Mouse (Mus musculus) bone marrow macrophage, adult 2 months (primary cell): Measurements from ENCODE around the gene Gm20431. TPM values are rescaled to one million over a fixed set of nuclear protein-coding genes. Genes with fewer than 3 reads are reported as not detected.

Experiments
- H3K27ac ChIP-seq: 2 replicates; pipeline ENCODE4 v1.5.1; 2012; ENCODE audit warnings: low read depth, low read length; ENCODE audit not compliant: insufficient read depth
- H3K4me1 ChIP-seq: 2 replicates; pipeline ENCODE4 v1.6.1; 2012; ENCODE audit warnings: low read length; ENCODE audit not compliant: control insufficient read depth, insufficient read depth
- H3K4me3 ChIP-seq: 2 replicates; pipeline ENCODE4 v1.5.1; 2012; ENCODE audit warnings: mild to moderate bottlenecking, low read length, moderate library complexity; ENCODE audit not compliant: insufficient read depth
- CTCF ChIP-seq: IDR thresholded peaks from 2 replicates; pipeline ENCODE4 v1.5.1; 2012; ENCODE audit warnings: low read depth, mild to moderate bottlenecking, low read length, moderate library complexity
- POLR2A ChIP-seq: IDR thresholded peaks from 2 replicates; pipeline ENCODE4 v1.6.1; 2012; ENCODE audit warnings: mild to moderate bottlenecking, low read depth, low read length, borderline replicate concordance
- polyA plus RNA-seq: library from polyadenylated mRNA; stranded (reverse); fragments of >200 nt; gene quantifications from 2 replicates; pipeline ENCODE4 v1.2.4, GENCODE M21; 2012; ENCODE audit not compliant: missing spikeins, insufficient read depth, insufficient read length

The Gm20431 gene
- polyA plus RNA-seq, 1 experiment: 13.5 TPM

DNA sequence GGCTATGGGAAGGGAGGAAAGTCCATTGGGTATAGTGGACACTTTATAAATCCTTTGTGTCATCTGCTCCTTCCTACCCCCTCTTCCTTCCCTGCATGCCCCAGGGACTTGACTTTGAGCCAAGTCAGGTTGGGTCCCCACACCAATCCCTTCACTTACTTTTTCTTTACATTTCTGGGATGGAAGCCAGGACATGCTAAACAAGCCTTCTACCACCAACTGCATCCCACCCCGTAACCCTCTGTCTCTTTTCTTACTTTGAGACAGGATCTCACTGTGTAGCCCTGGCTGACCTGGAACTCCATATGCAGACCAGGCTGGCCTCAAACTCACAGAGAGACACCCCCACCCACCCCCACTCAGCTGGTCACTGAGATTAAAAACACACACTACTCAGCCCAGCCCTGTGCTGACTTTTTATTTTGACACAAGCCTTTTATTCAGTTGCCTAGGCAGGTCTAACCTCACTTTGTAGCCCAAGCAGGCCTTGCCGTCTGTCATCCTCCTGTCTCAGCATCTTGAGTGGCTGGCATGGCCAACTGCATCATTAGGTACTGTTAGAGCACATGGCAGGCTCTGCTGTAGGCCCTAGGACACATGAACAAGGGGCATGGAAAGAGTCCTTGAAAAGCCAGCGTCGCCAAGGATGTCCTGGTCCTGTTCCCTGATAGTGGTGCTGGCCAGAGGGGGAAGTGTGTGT, 67.6 kb downstream of the Gm20431 start:
- no peak overlapping the region for H3K4me3 ChIP-seq
- no peak overlapping the region for H3K27ac ChIP-seq
- H3K4me1 ChIP-seq: peaks cover 2% of the 10 kb centered on the region
- no peak for TF ChIP-seq POLR2A
- TF ChIP-seq CTCF: no peak

DNA sequence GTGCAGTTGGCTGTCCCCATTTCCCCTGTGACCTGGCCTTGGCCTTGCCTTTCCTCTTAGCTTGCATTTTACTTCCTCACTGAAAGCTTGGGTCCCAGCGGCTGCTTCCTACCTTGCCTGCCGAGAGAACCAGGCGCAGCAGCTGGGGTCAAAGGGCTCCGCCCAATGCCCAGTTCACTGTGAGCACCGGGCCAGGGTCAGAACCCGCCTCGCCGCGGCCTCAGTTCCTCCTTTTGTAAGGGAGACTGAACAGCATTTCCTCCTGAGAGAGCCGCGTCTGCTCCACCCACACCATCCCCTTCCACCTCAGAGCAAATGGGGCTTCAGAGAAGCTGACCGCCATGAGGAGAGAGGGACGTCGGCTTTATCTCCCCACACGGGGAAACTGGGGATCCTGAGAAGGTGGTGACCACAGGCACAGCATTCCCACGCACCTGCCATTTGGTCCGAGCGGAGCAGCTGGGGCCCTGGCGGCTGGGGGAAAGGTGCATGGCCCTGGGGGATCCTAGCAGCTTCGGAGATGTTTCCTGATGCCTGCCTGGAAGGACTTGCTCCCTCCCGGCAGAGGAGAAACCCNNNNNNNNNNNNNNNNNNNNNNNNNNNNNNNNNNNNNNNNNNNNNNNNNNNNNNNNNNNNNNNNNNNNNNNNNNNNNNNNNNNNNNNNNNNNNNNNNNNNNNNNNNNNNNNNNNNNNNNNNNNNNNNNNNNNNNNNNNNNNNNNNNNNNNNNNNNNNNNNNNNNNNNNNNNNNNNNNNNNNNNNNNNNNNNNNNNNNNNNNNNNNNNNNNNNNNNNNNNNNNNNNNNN, 72.3 kb downstream of the Gm20431 start:
- peaks cover 14% of the 10 kb centered on the region for H3K4me1 ChIP-seq
- peak overlapping the region; percentile 75 for H3K4me3 ChIP-seq
- peak overlapping the region; percentile 91 for H3K27ac ChIP-seq
- TF ChIP-seq POLR2A: no peak; the same call in 1 of the 2 replicates
- no peak for TF ChIP-seq CTCF

DNA sequence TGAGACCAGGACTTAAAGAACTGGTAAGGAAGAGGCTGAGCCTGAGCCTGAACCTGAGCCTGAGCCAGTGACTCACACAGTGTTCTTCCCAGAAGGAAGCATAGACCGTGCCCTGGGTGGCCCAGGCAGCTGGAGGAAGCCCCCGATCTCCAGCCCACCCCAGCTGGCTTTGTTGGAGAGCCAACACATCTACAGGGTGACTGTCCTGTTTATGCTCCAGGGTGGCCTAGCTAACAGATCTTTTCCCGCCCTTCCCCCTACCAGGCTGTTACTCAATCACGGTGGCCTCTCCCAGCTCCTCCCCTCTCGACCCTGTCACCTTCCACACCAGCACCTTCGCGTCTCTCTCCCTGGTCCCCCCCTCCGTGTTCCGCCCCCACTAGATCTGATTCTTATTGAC, 74.3 kb downstream of the Gm20431 start:
- Histone ChIP-seq H3K4me1 (peaks cover 14% of the 10 kb centered on the region), H3K4me3 (no peak overlapping the region)

GRCm38 (mm10) chr2:167586041-167586440, 75.3 kb downstream of the Gm20431 start:
- no peak overlapping the region for H3K4me3 ChIP-seq
- H3K27ac ChIP-seq: no peak overlapping the region
- peaks cover 14% of the 10 kb centered on the region for H3K4me1 ChIP-seq
- TF ChIP-seq POLR2A (no peak), CTCF (no peak)

More for the DNA sequence above, 74.3 kb downstream of the Gm20431 start:
- H3K27ac ChIP-seq: no peak overlapping the region
- no peak for TF ChIP-seq POLR2A
- no peak for TF ChIP-seq CTCF

DNA sequence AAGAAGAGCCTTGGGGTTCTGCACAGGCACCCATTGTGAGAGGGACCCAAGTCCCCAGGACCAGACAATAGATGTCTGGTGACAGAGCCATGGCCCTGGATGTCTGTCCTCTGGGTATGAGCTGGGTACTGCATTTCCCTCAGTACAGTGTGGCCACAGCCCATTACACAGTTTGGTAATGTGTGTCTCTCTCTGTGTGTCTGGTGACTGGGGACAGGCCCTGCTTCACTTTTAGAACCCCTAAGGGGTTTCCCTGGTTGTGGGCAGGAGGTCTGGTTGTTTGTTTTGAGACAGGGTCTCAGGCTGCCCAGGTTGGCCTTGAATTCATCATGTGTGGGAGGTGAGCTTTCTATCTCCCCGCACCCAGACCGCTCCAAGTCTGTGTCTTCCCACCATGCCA, 76.0 kb downstream of the Gm20431 start:
- H3K4me3 ChIP-seq: no peak overlapping the region
- peaks cover 14% of the 10 kb centered on the region for H3K4me1 ChIP-seq
- no peak for TF ChIP-seq CTCF
- TF ChIP-seq POLR2A: no peak
- H3K27ac ChIP-seq: no peak overlapping the region

DNA sequence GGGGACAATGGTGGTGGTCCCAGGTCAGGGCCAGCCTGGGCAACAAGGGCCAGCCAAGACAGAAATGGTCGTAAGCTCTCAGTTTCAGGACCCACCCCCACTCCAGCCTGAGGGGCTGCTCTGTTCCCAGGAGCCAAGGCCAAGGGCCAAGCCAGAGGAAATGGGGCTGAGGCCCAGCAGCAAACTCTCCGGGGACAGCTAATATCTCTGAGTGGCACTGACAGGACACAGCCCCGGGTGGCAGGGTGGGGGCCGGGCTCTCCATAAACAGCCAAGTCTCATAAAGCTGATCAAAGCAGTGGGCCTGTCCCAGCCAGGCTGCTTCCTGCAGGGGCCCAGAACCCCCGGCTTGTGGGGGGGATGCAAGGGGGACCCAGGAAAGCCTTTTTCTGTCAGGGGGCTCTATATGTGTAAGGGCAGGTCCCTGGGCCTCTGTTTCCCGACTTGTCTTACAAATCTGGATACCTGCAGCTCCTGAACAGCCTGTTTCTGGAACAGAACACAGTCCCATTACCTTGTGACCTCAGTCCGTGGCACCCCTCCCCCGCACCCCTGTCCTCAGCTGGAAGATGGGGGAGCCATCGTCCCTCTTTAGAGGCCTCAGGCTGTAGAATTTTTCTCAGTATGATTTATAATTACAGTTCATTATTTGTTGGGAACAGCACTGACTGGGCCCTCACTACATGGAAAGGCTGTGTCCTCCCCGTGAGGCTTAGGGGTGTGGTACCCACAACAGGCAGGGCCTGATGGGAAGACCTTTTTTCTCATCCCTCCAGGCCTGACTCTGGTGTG, 77.9 kb downstream of the Gm20431 start:
- no peak overlapping the region for H3K4me3 ChIP-seq
- peaks cover 12% of the 10 kb centered on the region for H3K4me1 ChIP-seq

DNA sequence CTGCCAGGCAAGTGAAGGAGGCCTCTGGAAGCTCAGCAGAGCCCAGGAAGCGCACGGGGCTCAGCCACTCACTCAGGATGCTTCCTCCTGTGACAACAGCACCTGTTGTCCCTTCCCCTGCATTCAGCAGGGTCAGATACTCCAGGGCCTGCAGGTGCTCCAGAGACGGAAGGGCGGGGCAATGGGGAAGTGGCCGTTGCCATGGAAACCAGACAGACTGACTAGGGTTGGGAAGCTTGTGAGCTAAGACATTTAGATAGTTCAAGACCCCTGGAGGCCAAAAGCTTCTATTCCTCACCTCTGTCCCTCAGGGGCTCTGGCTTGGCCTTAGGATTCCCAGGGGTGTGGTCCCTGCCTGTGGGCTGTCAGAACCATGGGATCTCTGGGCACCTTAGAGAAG, 82.8 kb downstream of the Gm20431 start:
- no peaks in the 10 kb centered on the region for H3K4me1 ChIP-seq
- H3K27ac ChIP-seq: no peak overlapping the region
- TF ChIP-seq POLR2A (no peak), CTCF (no peak)
- H3K4me3 ChIP-seq: no peak overlapping the region

More for the DNA sequence above, 77.9 kb downstream of the Gm20431 start:
- TF ChIP-seq CTCF (no peak), POLR2A (no peak)
- no peak overlapping the region for H3K27ac ChIP-seq

GRCm38 (mm10) chr2:167577186-167577785, 84.0 kb downstream of the Gm20431 start:
- Histone ChIP-seq H3K4me3 (no peak overlapping the region), H3K27ac (no peak overlapping the region), H3K4me1 (no peaks in the 10 kb centered on the region)
- TF ChIP-seq POLR2A (no peak), CTCF (no peak)

- no peaks in the 10 kb centered on the region for H3K4me1 ChIP-seq
Measured at GRCm38 (mm10) chr2:167576121-167576620, 85.1 kb downstream of the Gm20431 start.

More at GRCm38 (mm10) chr2:167576121-167576620, 85.1 kb downstream of the Gm20431 start:
- Histone ChIP-seq H3K27ac (no peak overlapping the region), H3K4me3 (no peak overlapping the region)
- no peak for TF ChIP-seq CTCF
- TF ChIP-seq POLR2A: no peak
